Mouse (Mus musculus): Measurements from ENCODE around the gene Olfr700. TPM values are rescaled to one million over a fixed set of nuclear protein-coding genes. Genes with fewer than 3 reads are reported as not detected.
A peak's percentile ranks its signal among the peaks of the same experiment; 100 is the strongest.

The Olfr700 gene
- polyA plus RNA-seq (2014; fragmentation: Nextera tagmentation; extraction: Ambion mirVana) = not detected in 2 replicates

DNA sequence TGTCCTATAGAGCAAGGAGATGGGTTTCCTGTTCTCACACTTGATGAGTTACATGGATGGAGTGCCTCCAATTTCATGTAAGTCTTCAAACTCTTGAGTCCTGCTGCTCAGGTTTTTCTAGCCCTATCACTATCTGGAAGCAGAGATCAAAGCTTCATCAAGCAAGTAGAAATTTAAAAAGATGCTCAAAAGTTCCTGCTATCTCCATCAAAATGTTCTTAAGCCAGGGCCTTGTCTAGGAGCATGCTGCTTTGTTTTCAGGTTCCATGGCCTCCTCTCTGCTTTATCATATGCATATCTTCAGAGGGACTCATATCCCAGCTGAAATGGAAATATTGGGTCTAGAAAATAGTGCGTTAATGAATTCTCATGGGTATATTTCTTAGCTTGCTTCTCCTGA lies at the start of gene Olfr700:
TSS of gene Olfr700 (minus strand) at position 101 of the 400 bp plus-strand sequence.
- Histone ChIP-seq H3K27me3 (ENCODE audit: control insufficient read depth, insufficient read depth, low read length) (no peaks in the 10 kb centered on the region), H3K4me2 (ENCODE audit: low read depth, low read length) (no peak within 1 kb of the TSS), H3K36me3 (replicated peaks; ENCODE audit: control insufficient read depth, insufficient read depth, low read depth, low read length) (no peaks in the 10 kb centered on the region), H3K9ac (replicated peaks; ENCODE audit: low read length) (no peak within 1 kb of the TSS), H3K4me3 (ENCODE audit: low read depth, low read length) (no peak within 1 kb of the TSS), H3K27ac (replicated peaks; ENCODE audit: low read depth, low read length) (no peak within 1 kb of the TSS), H3K4me1 (ENCODE audit: control insufficient read depth, insufficient read depth, low read length) (no peaks in the 10 kb centered on the region), H3K9me3 (replicated peaks; ENCODE audit: control insufficient read depth, low read length) (no peaks in the 10 kb centered on the region)
- ATAC-seq (replicated peaks; ENCODE audit: insufficient number of reproducible peaks, low FRiP score, low TSS enrichment, low read depth) (no peak), DNase-seq (ENCODE audit: low spot score) (no peak)
- 100% methylated on average over 1 of the region's 1 CpGs for WGBS

DNA sequence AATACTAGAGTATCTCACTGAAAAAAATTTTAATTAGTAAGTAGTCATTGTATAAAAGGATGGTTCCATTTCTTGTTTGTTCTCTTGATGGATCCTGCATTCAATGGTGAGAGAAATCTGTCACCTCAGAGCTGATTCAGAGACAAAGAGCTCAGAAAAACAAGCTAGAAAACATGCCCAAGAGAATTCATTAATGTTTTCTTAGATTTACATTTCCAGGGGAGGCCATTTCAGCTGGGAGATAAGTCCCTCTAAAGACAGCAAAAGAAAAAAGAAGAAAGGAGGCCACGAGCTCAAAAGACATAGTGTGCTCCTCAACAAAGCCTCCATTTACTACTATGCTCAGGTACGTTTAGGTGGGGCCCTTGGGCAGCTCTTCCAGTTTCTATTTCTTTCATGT lies 34.4 kb upstream of the Olfr700 start, which contains the start of gene Olfr703:
TSS of gene Olfr703 (plus strand) at position 301 of the 400 bp plus-strand sequence.
- no peak within 1 kb of the TSS for H3K9ac ChIP-seq (replicated peaks; ENCODE audit: low read length)
- H3K4me3 ChIP-seq (ENCODE audit: low read depth, low read length) = no peak within 1 kb of the TSS
- H3K9me3 ChIP-seq (replicated peaks; ENCODE audit: control insufficient read depth, low read length) = no peaks in the 10 kb centered on the region
- H3K27me3 ChIP-seq (ENCODE audit: control insufficient read depth, insufficient read depth, low read length) = no peaks in the 10 kb centered on the region
- ATAC-seq (replicated peaks; ENCODE audit: insufficient number of reproducible peaks, low FRiP score, low TSS enrichment, low read depth) (no peak), DNase-seq (ENCODE audit: low spot score) (no peak)
- 71% methylated on average over 2 of the region's 2 CpGs for WGBS
- H3K4me2 ChIP-seq (ENCODE audit: low read depth, low read length) = no peak within 1 kb of the TSS
- no peaks in the 10 kb centered on the region for H3K4me1 ChIP-seq (ENCODE audit: control insufficient read depth, insufficient read depth, low read length)
- no peaks in the 10 kb centered on the region for H3K36me3 ChIP-seq (replicated peaks; ENCODE audit: control insufficient read depth, insufficient read depth, low read depth, low read length)
- H3K27ac ChIP-seq (replicated peaks; ENCODE audit: low read depth, low read length) = no peak within 1 kb of the TSS

GRCm38 (mm10) chr7:106833793-106834192 lies 25.2 kb upstream of the Olfr700 start, which contains the start of gene Olfr702:
TSS of gene Olfr702 (minus strand) at chr7:106833893.
- Histone ChIP-seq H3K4me1 (ENCODE audit: control insufficient read depth, insufficient read depth, low read length) (no peaks in the 10 kb centered on the region), H3K36me3 (replicated peaks; ENCODE audit: control insufficient read depth, insufficient read depth, low read depth, low read length) (no peaks in the 10 kb centered on the region), H3K4me3 (ENCODE audit: low read depth, low read length) (no peak within 1 kb of the TSS), H3K4me2 (ENCODE audit: low read depth, low read length) (no peak within 1 kb of the TSS), H3K9me3 (replicated peaks; ENCODE audit: control insufficient read depth, low read length) (no peaks in the 10 kb centered on the region), H3K27me3 (ENCODE audit: control insufficient read depth, insufficient read depth, low read length) (no peaks in the 10 kb centered on the region), H3K27ac (replicated peaks; ENCODE audit: low read depth, low read length) (no peak within 1 kb of the TSS), H3K9ac (replicated peaks; ENCODE audit: low read length) (no peak within 1 kb of the TSS)
- ATAC-seq (replicated peaks; ENCODE audit: insufficient number of reproducible peaks, low FRiP score, low TSS enrichment, low read depth) (no peak), DNase-seq (ENCODE audit: low spot score) (no peak)

DNA sequence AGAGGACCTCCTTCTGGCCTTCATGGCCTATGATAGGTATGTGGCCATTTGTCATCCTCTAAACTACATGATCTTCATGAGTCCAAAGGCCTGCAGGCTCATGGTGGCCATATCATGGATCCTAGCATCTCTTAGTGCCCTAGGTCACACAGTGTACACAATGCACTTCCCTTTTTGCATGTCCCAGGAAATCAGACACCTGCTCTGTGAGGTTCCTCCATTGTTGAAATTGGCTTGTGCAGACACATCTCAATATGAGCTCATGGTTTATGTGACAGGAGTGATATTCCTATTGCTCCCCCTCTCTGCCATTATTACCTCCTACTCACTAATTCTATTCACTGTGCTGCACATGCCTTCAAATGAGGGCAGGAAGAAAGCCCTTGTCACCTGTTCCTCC lies 9.8 kb upstream of the Olfr700 start:
- no peak overlapping the region for H3K9ac ChIP-seq (replicated peaks; ENCODE audit: low read length)
- H3K4me3 ChIP-seq (ENCODE audit: low read depth, low read length) = no peak overlapping the region
- H3K9me3 ChIP-seq (replicated peaks; ENCODE audit: control insufficient read depth, low read length) = no peaks in the 10 kb centered on the region
- DNase-seq (ENCODE audit: low spot score) (no peak), ATAC-seq (replicated peaks; ENCODE audit: insufficient number of reproducible peaks, low FRiP score, low TSS enrichment, low read depth) (no peak)
- no peak overlapping the region for H3K27ac ChIP-seq (replicated peaks; ENCODE audit: low read depth, low read length)
- no peak overlapping the region for H3K4me2 ChIP-seq (ENCODE audit: low read depth, low read length)
- H3K27me3 ChIP-seq (ENCODE audit: control insufficient read depth, insufficient read depth, low read length) = no peaks in the 10 kb centered on the region
- H3K4me1 ChIP-seq (ENCODE audit: control insufficient read depth, insufficient read depth, low read length) = no peaks in the 10 kb centered on the region
- no peaks in the 10 kb centered on the region for H3K36me3 ChIP-seq (replicated peaks; ENCODE audit: control insufficient read depth, insufficient read depth, low read depth, low read length)

GRCm38 (mm10) chr7:106815775-106816174 lies 7.1 kb upstream of the Olfr700 start:
- Histone ChIP-seq H3K4me3 (ENCODE audit: low read depth, low read length) (no peak overlapping the region), H3K4me2 (ENCODE audit: low read depth, low read length) (no peak overlapping the region), H3K27me3 (ENCODE audit: control insufficient read depth, insufficient read depth, low read length) (no peaks in the 10 kb centered on the region), H3K27ac (replicated peaks; ENCODE audit: low read depth, low read length) (no peak overlapping the region), H3K9me3 (replicated peaks; ENCODE audit: control insufficient read depth, low read length) (no peaks in the 10 kb centered on the region), H3K36me3 (replicated peaks; ENCODE audit: control insufficient read depth, insufficient read depth, low read depth, low read length) (no peaks in the 10 kb centered on the region), H3K9ac (replicated peaks; ENCODE audit: low read length) (no peak overlapping the region), H3K4me1 (ENCODE audit: control insufficient read depth, insufficient read depth, low read length) (no peaks in the 10 kb centered on the region)
- no peak for ATAC-seq (replicated peaks; ENCODE audit: insufficient number of reproducible peaks, low FRiP score, low TSS enrichment, low read depth)
- 69% methylated on average over 2 of the region's 2 CpGs for WGBS
- peak; percentile 5 for DNase-seq (ENCODE audit: low spot score)

DNA sequence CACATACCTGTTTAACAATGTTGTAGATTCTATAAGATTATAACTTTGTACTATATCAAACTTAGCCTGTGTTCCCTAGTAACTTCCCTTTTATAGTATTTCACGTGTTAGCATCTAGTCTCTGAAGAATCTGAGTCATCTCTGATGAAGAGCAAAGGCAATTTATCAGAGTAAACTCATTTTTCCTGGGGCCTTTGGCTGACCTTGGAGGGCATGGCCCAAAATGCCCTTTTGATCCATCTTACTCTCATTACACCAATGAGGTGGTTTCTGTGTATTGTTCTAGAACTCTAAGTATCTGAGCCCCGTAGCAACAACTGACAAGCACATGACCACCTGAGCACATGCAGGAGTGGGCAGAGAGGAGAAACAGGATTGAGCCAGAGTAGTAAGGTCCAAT lies 5.2 kb upstream of the Olfr700 start, which contains the start of gene Olfr701:
TSS of gene Olfr701 (plus strand) at position 301 of the 400 bp plus-strand sequence.
- Histone ChIP-seq H3K4me3 (ENCODE audit: low read depth, low read length) (no peak within 1 kb of the TSS), H3K27me3 (ENCODE audit: control insufficient read depth, insufficient read depth, low read length) (no peaks in the 10 kb centered on the region), H3K27ac (replicated peaks; ENCODE audit: low read depth, low read length) (no peak within 1 kb of the TSS), H3K36me3 (replicated peaks; ENCODE audit: control insufficient read depth, insufficient read depth, low read depth, low read length) (no peaks in the 10 kb centered on the region), H3K9ac (replicated peaks; ENCODE audit: low read length) (no peak within 1 kb of the TSS), H3K9me3 (replicated peaks; ENCODE audit: control insufficient read depth, low read length) (no peaks in the 10 kb centered on the region), H3K4me2 (ENCODE audit: low read depth, low read length) (no peak within 1 kb of the TSS), H3K4me1 (ENCODE audit: control insufficient read depth, insufficient read depth, low read length) (no peaks in the 10 kb centered on the region)
- no peak for DNase-seq (ENCODE audit: low spot score)
- 79% methylated on average over 2 of the region's 2 CpGs for WGBS
- ATAC-seq (replicated peaks; ENCODE audit: insufficient number of reproducible peaks, low FRiP score, low TSS enrichment, low read depth) = no peak

DNA sequence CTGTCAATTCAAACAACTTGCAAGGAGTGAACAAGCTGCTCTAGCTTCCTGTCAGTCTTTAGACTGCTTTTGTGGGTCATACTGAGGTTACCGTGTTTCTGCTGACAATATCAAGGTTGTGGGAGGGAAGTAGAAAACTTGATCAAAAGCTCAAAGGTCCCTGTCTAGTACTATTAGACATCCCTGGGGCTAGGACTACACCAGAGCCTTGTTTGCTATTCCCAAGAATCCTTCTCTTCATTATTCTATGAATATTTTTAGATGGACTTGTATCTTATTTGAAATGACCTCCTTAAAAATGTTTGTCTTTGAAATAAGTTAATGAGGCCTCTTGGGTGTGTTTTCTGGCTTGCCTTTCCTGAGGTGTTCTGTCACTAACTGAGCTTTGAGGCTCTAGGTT lies 15.5 kb downstream of the Olfr700 start, which contains the start of gene Olfr699:
TSS of gene Olfr699 (minus strand) at position 101 of the 400 bp plus-strand sequence.
- Histone ChIP-seq H3K36me3 (replicated peaks; ENCODE audit: control insufficient read depth, insufficient read depth, low read depth, low read length) (no peaks in the 10 kb centered on the region), H3K27ac (replicated peaks; ENCODE audit: low read depth, low read length) (no peak within 1 kb of the TSS), H3K9me3 (replicated peaks; ENCODE audit: control insufficient read depth, low read length) (no peaks in the 10 kb centered on the region), H3K27me3 (ENCODE audit: control insufficient read depth, insufficient read depth, low read length) (no peaks in the 10 kb centered on the region), H3K4me2 (ENCODE audit: low read depth, low read length) (no peak within 1 kb of the TSS), H3K9ac (replicated peaks; ENCODE audit: low read length) (no peak within 1 kb of the TSS), H3K4me1 (ENCODE audit: control insufficient read depth, insufficient read depth, low read length) (no peaks in the 10 kb centered on the region), H3K4me3 (ENCODE audit: low read depth, low read length) (no peak within 1 kb of the TSS)
- ATAC-seq (replicated peaks; ENCODE audit: insufficient number of reproducible peaks, low FRiP score, low TSS enrichment, low read depth) (no peak), DNase-seq (ENCODE audit: low spot score) (no peak)
- WGBS = 79% methylated on average over 1 of the region's 1 CpGs

DNA sequence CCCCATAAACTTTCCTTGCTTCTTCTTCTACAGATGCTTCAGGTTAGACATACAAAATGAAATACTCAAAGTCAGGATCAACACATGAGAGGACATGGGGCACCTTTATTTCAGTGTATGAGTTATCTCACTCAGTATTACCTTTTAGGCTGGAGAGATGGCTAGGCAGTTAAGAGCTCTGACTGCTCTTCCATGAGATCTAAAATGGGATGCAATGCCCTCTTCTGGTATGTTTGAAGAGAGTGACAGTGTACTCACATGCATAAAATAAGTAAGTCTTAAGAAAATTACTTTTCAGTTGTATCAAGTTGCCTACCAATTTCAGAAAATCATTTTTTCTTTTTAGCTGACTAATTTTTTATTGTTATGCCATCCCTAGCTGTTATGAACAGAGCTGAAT lies 20.3 kb downstream of the Olfr700 start:
- H3K9me3 ChIP-seq (replicated peaks; ENCODE audit: control insufficient read depth, low read length) = no peaks in the 10 kb centered on the region
- DNase-seq (ENCODE audit: low spot score) (no peak), ATAC-seq (replicated peaks; ENCODE audit: insufficient number of reproducible peaks, low FRiP score, low TSS enrichment, low read depth) (no peak)
- no peaks in the 10 kb centered on the region for H3K4me1 ChIP-seq (ENCODE audit: control insufficient read depth, insufficient read depth, low read length)
- no peaks in the 10 kb centered on the region for H3K27me3 ChIP-seq (ENCODE audit: control insufficient read depth, insufficient read depth, low read length)
- H3K4me3 ChIP-seq (ENCODE audit: low read depth, low read length) = no peak overlapping the region
- H3K27ac ChIP-seq (replicated peaks; ENCODE audit: low read depth, low read length) = no peak overlapping the region
- no peak overlapping the region for H3K9ac ChIP-seq (replicated peaks; ENCODE audit: low read length)
- no peaks in the 10 kb centered on the region for H3K36me3 ChIP-seq (replicated peaks; ENCODE audit: control insufficient read depth, insufficient read depth, low read depth, low read length)
- H3K4me2 ChIP-seq (ENCODE audit: low read depth, low read length) = no peak overlapping the region

All from embryonic facial prominence, embryonic 11.5 days (tissue).